Mouse (Mus musculus): ENCODE results near the gene Prg2. TPM values are rescaled to one million over a fixed set of nuclear protein-coding genes. Genes with fewer than 3 reads are reported as not detected.
A peak's percentile ranks its signal among the peaks of the same experiment; 100 is the strongest.

The Prg2 gene
- not detected for total RNA-seq (2021)
- long read RNA-seq = 0 reads

GRCm38 (mm10) chr2:84980188-84980587, at the start of gene Prg2:
Gene Prg2, plus strand, starts transcription at chr2:84980461.
- no peak for DNase-seq (ENCODE audit: low spot score in 2 of 2)

DNA sequence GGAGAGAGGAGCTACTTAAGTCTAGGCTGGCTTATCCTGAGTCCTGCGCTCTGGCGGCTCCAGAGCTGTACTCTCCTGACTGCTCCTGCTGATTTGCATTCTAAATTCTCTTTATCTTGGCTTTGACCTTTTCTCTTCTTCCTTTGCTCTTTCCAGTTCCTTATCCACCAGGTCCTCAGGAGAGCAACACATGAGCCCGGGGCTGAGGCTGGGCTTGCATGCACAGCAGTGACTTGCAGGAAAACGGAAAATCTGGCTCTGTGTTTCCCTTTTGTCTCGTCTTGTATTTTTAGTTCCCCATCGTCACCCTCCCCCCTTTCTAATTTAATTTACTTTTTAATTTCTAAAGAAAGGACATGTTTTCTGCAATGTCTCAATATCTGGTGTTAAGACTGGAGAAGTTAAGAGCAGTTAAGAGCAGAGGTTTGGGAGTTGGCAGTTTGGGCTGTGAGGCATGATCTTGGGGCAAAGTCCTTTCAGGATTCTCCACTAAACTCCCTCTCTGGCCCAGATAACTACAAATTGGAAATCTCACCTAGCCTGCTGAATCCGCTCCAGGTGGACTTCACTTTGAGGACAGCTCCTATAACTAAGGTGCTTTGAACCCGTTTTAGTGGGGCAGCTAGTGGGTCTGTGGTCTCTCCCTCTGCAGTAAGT, 46.1 kb upstream of the Prg2 start:
- no peak for DNase-seq (ENCODE audit: low spot score in 2 of 2)

- no peak for DNase-seq (ENCODE audit: low spot score in 2 of 2)
These were observed 45.6 kb upstream of the Prg2 start for GRCm38 (mm10) chr2:84934649-84935007.

GRCm38 (mm10) chr2:84935065-84935464, 45.2 kb upstream of the Prg2 start:
- no peak for DNase-seq (ENCODE audit: low spot score in 2 of 2)

DNA sequence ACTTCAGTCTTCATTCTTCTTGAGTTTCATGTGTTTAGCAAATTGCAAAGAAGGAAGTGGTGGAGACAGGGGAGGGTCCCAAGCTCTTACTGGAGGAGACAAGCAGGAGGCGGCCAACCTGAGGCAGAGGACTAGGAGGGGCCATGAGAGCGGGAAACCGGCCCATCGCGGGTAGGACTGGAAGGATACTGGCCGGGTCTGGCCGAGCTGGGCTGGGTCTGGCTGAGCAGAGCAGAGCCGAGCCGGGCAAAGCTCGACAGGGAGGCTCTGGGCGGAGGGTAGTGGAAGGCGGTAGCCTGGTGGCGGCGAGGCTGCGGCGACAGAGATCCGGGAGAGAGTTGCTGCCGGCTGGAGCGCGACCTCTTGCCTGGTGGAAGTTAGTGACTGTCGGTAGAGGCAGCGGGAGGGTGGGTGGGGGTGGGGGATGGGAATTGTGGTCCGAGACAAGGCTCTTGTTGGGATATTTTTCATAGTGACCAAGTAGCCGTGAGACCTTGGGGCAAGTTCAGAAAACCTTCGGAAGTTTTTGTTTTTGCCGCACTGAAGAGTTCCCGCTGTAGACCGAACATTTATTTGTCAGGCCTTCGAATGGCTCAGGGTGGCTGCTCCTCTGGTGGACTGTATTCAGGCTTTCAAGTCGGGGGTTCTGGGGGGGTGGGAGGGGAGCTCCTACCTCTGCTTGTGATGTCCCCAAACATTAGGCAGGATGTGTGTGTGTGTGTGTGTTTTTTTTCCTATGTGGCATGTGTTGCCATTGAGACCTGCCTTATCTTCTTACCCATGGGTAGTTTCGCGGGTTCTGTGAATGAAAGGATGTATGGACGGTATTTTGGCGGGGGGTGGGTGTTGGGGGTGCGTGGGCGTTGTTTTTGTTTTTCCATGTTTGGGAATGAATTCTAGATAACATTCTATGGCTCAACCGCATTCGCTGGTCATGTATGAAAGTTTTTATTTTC, 43.5 kb upstream of the Prg2 start, which contains the start of gene Slc43a3:
TSS of gene Slc43a3 (plus strand) at position 106 of the 956 bp plus-strand sequence.
- DNase-seq (ENCODE audit: low spot score in 2 of 2) = no peak

DNA sequence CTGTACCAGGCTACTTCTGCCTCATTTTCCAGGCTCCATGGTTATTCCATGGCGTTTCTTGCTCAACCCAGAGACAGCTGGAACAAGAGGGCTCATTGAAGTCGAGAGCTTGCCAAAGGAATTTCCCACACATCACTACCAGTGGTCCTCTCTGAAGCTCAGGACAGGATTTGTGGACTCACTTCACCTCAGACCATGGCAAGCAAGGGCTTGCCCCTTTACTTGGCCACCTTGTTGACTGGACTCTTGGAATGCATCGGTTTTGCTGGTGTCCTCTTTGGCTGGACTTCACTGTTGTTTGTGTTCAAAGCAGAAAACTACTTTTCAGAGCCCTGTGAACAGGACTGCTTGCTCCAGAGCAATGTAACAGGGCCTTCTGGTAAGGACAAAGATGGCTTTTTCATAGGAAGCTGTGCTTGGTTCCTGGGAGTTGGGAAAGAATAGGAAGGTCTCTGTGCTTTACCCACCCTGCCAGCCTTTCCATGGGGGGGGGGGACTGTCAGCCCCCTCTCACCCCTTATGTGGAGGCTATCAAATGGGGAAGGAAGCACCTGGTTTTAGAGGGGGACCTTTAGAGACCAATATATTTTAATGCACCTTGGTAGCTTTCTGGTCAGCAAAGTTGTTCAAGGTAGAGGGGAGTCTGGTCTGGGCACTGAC, 42.6 kb upstream of the Prg2 start:
- no peak for DNase-seq (ENCODE audit: low spot score in 2 of 2)

- DNase-seq (ENCODE audit: low spot score in 2 of 2) = no peak
These were observed 41.9 kb upstream of the Prg2 start for GRCm38 (mm10) chr2:84938249-84938946.

GRCm38 (mm10) chr2:84939306-84939705, 41.0 kb upstream of the Prg2 start:
- no peak for DNase-seq (ENCODE audit: low spot score in 2 of 2)

GRCm38 (mm10) chr2:84939711-84940110, 40.5 kb upstream of the Prg2 start:
- DNase-seq (ENCODE audit: low spot score in 2 of 2) = no peak

DNA sequence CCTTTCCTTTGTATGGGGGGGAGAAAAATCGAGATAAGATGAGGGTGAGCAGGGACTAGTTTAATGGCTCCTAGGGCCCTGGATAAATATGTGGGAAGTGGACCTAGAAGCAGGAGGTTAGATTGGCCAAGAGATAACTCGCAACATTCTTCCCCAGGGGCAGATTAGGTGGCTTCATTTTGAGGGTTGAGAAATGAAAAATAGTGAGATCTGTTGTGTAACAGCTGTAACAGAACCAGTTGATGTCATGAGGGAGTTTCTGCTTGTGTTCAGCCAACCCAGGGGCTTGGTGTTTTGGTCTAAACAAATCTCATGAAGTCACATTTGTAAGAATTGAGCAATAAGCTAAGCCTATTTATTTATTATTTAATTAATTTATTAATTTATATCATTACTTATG, 38.9 kb upstream of the Prg2 start:
- no peak for DNase-seq (ENCODE audit: low spot score in 2 of 2)

DNA sequence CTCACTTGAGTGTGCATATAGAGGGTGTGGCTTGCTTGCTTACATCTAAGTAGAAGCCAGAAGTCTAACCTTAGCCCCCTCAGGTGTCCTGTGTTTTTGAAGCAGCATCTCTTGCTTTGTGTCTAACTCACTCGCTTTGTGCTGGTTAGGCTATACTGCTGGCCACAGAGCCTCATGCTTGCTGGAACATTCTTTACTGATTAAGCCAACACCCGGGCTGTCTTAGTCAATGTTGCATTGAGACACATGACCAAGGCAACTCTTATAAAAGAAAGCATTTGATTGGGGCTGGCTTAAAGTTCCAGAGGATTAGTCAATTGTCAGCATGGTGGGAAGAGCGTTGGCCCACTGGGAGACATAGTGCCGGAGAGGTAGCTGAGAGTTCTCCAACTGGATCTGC, 38.5 kb upstream of the Prg2 start:
- DNase-seq (ENCODE audit: low spot score in 2 of 2) = no peak

DNA sequence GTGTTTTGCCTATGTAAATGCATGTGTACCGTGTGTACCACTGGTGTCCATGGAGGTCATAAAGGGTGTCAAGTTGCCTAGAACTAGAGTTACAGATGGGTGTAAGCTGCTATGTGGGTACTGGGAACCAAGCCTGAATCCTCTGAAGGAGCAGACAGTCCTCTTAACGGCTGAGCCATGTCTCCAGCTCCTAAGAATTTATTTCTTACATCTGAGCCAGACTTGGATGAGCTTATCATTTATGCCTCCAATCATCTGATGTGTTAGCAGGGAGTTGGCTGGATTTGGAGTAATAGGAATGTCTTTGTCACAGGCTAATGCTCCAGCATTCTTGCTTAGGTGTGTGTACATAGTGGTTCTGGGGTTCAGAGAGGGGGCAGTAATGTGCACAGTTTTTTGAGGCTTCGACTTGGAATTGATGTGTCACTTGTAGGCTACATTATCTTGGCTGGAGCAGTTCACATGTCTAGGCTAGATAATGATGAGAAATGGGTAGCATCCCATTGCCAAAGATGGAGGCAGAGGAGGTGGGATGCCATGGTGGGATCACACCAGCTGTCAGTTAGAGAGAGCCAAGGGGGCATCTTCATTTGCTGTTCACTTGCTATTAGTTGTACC, 33.0 kb upstream of the Prg2 start:
- DNase-seq (ENCODE audit: low spot score in 2 of 2) = no peak

DNA sequence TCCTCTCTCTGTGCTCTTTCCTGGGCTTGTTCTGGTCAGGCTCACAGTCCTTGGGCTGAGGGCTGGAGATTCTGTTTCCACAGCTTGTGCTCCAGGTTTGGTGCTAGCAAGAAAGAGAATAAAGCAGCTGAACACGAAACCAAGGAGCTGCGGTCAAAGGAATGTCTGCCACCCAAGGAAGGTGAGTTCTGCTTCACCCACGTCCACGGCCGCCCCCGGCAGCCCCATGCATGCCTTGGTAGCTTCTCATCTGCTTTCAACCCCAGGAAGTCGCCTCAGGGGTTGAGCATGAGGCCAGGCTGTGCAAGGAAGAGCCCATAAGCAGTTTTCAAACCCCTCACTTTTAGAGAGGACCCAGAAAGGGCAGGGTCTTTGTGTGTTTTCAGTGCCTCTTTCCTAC, 32.0 kb upstream of the Prg2 start:
- DNase-seq (ENCODE audit: low spot score in 2 of 2) = no peak

DNA sequence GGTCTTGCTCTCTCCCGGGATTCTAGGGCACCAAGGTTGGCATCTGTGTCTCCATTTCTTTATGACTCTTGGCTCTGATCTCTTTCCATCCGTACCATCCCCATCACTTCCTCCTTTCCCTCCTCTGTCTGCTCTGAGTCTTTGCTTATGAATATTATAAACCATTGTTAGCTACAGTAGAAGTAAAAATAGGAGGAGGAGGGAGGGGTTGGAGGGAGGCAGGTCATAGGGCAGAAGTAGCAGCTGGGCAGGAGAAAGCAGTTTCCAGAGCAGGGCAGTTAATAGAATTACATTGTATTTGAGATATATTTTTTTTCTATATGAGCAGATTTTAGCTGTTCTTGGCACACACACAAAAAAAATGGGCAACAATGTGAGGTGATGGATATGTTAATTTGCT, 31.5 kb upstream of the Prg2 start:
- DNase-seq (ENCODE audit: low spot score in 2 of 2) = no peak

DNA sequence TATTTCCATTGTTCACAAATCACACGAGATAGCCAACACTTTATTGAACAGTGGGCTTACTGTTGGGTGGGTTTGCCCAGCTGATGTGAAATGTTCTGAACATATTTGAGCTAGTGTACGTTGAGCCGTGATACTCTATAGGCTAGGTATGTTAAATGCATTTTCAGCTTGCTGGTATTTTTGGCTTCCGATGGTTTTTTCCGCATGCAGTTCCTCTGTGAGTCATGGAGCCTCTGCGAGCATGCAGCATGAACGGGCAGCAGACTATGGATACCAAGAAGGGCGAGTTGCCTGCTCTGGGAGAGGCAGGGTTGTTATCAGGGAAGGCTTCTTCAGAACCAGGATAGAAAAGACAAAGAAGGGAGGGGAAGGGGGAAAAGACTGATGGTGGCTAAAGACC, 29.2 kb upstream of the Prg2 start:
- DNase-seq (ENCODE audit: low spot score in 2 of 2) = no peak

- no peak for DNase-seq (ENCODE audit: low spot score in 2 of 2)
These were observed 28.0 kb upstream of the Prg2 start for GRCm38 (mm10) chr2:84952251-84952650.

DNA sequence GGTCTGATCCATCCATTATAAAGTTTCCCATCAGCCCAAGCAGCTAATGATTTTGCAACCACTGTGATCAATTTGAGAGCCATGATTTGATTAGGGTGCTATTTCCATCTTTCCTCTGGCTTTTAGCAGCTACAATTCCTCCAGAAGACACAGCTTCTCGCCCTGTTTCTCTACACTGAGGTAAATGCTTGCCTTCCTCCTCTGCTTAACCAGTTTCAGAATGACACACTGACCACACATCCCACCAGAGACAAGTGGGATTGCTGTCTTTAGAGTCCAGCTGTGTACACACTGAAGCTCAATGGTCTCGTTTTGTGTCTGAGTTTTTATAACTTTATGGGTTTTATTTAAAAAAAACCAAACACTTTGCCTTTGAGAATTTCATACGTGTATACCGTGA, 27.6 kb upstream of the Prg2 start:
- DNase-seq (ENCODE audit: low spot score in 2 of 2) = no peak

DNA sequence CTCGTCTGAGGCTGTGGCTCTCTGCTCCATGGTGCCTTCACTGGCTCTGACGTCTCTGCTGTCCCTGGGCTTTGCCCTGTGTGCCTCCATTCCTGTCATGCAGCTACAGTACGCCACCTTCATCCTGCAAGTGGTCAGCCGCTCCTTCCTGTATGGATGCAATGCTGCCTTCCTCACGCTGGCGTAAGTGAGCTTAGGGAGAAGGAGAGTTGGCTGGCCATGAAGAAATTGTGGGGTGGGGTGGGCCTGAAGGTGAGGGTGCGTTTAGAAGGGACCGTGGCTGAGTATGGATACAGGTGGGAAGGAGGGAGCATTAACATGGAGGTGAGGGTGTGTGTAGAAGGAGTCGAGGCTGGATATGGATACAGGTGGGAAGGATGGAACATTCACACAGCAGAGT, 24.8 kb upstream of the Prg2 start:
- DNase-seq (ENCODE audit: low spot score in 2 of 2) = no peak

GRCm38 (mm10) chr2:84956274-84956673, 24.0 kb upstream of the Prg2 start:
- peak in 1 of 2 experiments; percentile 55 for DNase-seq (ENCODE audit: low spot score in 2 of 2)

- DNase-seq (ENCODE audit: low spot score in 2 of 2) = no peak
These were observed 21.5 kb upstream of the Prg2 start for GRCm38 (mm10) chr2:84958588-84959264.

Measured in layer of hippocampus, adult 18-20 months (tissue).